Mouse (Mus musculus) erythroblast, adult 5-6 weeks (primary cell): ENCODE data around the gene Tmem184c. TPM values are rescaled to one million over a fixed set of nuclear protein-coding genes. Genes with fewer than 3 reads are reported as not detected.

Experiments used
- ATAC-seq: replicated peaks from 2 replicates; pipeline ENCODE4 v1.8.0; 2016; ENCODE audit warnings: moderate number of reproducible peaks, mild to moderate bottlenecking, moderate TSS enrichment, inconsistent platforms; ENCODE audit not compliant: poor library complexity, low FRiP score, severe bottlenecking
- total RNA-seq, 2 experiments: library from RNA; stranded (forward) in 1 of 2; stranded (reverse) in 1 of 2; fragments of 150-400 nt in 1 of 2; fragments of 200-764, 138-1000 nt in 1 of 2; gene quantifications; 2 replicates each; pipeline versions ENCODE4 v1.2.3 to v1.2.4; 2015 to 2017; ENCODE audit warnings: low replicate concordance in 2 of 2

The Tmem184c gene
- total RNA-seq, 2 experiments from 2014 or later: 3.5 to 6.3 TPM

- peak; percentile 96 for ATAC-seq
Observed at GRCm38 (mm10) chr8:77549121-77549706, 61.3 kb downstream of the Tmem184c start, which contains the start of gene Prmt9. TSS of gene Prmt9 (plus strand) at chr8:77549397.

Other genes starting within 250 kb of the Tmem184c start
- 2.1 and 2.3 TPM in 2 replicates for gene Arhgap10, start 92.7 kb downstream of the Tmem184c start, total RNA-seq (2015; ENCODE audit: low replicate concordance)
- 2.6 and 3.2 TPM in 2 replicates for gene Arhgap10, start 92.7 kb downstream of the Tmem184c start, total RNA-seq (2017; ENCODE audit: low replicate concordance)
- gene Prmt9, start 61.3 kb downstream of the Tmem184c start, total RNA-seq (2015; ENCODE audit: low replicate concordance): 5.4 TPM in 2 replicates
- 4.7 and 7.2 TPM in 2 replicates for gene Prmt9, start 61.3 kb downstream of the Tmem184c start, total RNA-seq (2017; ENCODE audit: low replicate concordance)
- 0.77 and 1.5 TPM in 2 replicates for gene Ednra, start 113.8 kb upstream of the Tmem184c start, total RNA-seq (2015; ENCODE audit: low replicate concordance)
- 0.17 and 0.42 TPM in 2 replicates for gene Ednra, start 113.8 kb upstream of the Tmem184c start, total RNA-seq (2017; ENCODE audit: low replicate concordance)